Mouse (Mus musculus): ENCODE measurements around the gene Gm17087.

Gene Gm17087

GRCm38 (mm10) chr17:8541974-8542538 lies 24.7 kb downstream of the Gm17087 start:
- DNase-seq: no peak

GRCm38 (mm10) chr17:8538102-8538501 lies 28.6 kb downstream of the Gm17087 start:
- DNase-seq: no peak

DNA sequence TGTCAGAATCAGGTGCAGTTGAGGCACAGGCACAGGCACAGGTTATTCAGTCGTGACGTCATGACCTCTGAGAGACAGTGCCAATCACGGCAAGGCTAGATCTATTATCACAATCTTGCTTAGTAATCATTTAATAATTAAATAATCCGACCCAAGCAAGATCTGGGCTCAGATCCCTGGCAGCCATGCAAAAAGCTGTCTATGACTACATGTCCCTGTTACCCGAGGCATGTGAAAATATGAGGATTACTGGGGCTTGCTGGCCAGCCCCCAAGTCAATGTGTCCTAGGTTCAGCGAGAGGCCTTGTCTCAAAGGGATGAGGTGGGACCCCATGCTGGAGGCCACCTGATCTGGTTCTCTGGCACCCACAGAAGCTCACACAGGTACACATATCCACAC lies 30.2 kb downstream of the Gm17087 start:
- no peak for DNase-seq

- DNase-seq: peak; percentile 16
These were observed 32.9 kb downstream of the Gm17087 start for GRCm38 (mm10) chr17:8533828-8534227.

- DNase-seq: no peak
These were observed 34.1 kb downstream of the Gm17087 start for GRCm38 (mm10) chr17:8532609-8533008.

DNA sequence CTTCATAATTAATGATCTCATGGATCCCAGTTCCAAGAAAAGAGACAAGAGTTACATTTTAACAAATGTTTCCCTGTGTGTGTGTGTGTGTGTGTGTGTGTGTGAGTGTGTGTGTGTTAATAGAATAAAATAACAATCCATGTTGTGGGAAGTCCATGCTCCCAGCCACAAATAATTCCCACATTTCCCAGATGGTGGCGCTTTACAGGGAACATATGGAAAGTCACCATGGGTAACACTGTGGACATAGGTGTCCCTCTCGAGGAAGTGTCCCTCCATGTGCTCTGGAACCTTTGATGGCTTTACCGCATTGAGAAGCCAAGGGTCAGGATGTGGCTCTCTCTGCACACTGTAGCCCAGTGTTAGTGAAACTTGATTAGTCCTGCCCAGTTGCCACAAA lies 38.1 kb downstream of the Gm17087 start:
- DNase-seq: no peak

DNA sequence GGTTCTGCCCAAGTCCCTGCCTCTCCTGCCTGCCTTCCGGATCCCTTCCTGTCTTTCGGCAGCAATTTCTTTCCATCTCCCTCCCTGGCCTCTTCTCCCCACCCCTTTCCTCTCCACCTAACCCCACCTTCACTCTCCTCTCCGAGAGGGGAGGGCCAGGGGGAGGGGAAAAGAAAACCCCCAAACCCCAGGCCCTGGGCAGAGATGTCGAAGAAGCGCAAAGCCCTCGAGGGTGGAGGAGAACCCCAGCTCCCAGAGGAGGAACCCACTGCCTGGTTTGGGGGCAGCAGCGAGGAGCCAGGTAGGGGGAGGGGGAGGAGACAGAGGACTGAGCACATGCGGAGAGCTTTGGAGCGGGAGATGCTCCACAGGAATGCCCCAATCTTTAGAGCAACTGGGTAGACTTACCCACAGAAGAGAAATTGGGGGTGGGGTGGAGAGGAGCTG lies 39.9 kb downstream of the Gm17087 start:
- DNase-seq: no peak

GRCm38 (mm10) chr17:8525971-8526740 lies 40.6 kb downstream of the Gm17087 start:
- DNase-seq: peak; percentile 17

GRCm38 (mm10) chr17:8525225-8525721 lies 41.5 kb downstream of the Gm17087 start, which contains the start of gene Pde10a:
Pde10a (plus strand) TSS chr17:8525372.
- peak; percentile 35 for DNase-seq

DNA sequence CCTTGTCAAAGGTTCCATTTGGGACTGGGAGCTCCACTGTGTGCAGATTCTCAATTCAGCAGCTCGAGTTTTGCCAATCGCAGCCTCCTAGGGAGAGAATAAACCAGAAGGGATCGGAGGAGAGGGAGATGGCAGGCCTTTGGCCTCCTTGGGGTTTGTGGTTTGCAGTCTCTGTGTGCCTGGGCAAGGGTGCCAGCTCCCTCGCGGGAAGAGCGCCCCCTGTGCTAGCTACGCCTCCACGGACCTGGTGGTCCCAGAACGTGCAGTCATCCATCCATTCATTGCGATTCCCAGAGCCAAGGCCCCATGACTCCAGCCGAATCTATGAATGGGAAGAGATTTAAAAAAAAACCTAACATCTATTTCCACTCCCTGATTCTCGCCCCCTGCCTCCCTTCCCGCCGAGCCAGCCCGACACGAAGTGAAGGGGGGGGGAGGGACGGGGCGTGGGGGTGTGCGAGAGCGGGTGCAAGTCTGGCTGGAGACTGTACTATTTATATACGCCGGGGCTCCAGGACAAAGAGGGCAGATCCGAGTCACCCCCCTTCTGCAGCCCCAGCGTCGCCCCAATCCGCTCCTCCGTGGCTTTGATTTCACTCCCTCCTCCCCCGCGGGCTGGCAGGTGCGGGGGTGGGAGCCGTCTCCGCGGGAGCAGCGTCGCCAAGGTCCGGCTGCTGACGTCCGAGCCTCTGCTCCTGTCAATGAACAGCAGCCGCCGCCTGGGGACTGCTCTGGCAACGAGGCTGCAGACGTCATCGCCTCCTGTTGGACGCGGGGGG lies 42.2 kb downstream of the Gm17087 start:
- DNase-seq: peak; percentile 91

DNA sequence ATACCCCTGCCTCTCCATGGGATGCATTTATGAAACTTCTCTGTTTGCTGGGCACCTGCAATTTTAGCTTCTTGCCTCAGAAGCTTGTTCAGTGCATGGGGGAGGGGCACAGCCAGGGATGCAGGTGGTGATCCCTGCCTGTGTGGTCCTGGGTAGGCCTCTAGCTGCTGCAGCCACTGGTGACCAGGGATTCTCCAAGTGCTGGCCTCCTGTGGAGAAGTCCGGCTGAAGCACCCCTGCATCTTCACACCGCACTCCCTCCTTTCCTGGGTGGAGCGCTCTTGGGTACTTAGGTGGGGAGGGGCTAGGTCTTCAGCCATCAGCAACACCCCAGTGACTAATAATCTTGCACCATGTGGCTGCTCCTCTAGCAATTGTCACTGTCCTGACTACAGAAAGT lies 42.8 kb downstream of the Gm17087 start:
- peak; percentile 17 for DNase-seq

DNA sequence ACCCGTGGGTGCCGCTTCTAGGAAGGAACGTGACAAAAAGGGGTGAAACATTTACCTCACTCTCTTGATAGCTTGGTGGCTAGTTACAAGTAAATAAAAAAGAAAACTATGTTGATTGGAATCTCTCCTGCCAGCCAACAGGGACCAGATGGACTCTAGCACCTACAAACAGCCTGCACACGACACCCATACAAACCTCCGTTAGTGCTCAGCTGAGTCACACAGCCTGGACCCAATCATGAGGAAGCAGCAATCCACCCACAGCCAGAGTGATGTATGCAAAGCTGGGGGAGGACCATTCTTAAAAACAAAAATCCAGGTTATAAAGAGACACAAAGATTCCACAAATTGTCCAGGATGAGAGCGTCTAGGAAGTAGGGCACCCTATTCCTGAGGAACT lies 50.7 kb downstream of the Gm17087 start:
- no peak for DNase-seq
